In genomic region chr7:81343316-81343715, GRCm38 (mm10) we compare ENCODE assay signal across 8 mouse cellular contexts. TPM values are rescaled to one million over a fixed set of nuclear protein-coding genes. Genes with fewer than 3 reads are reported as not detected.
A peak's percentile ranks its signal among the peaks of the same experiment; 100 is the strongest.
DNase-seq lines count a peak whose midpoint lies in the region; ATAC-seq and TF ChIP-seq lines count a peak whose summit lies in the region.

No protein-coding gene starts in this region.

- no peaks in the 10 kb centered on the region for H3K9me3 ChIP-seq in hindbrain, embryonic 14.5 days (ENCODE audit: control insufficient read depth, low read length)

- peak overlapping the region; percentile 90 for H3K4me3 ChIP-seq in gastrocnemius, adult 2 months
- H3K4me3 ChIP-seq in hindbrain, embryonic 14.5 days (replicated peaks; ENCODE audit: low read length): peak overlapping the region; percentile 94

- DNase-seq in gastrocnemius, adult 2 months: no peak
- no peak for DNase-seq in gastrocnemius, adult 8-10 months (ENCODE audit: low spot score in 2 of 2)
- DNase-seq in MN1 (ENCODE audit: low spot score): peak; percentile 35
- DNase-seq in hindbrain, embryonic 14.5 days (ENCODE audit: low spot score): no peak
- no peak for DNase-seq in gastrocnemius, postnatal 10 days
- no peak for DNase-seq in urinary bladder, postnatal 25 days (ENCODE audit: low spot score)

- no peaks in the 10 kb centered on the region for H3K27me3 ChIP-seq in hindbrain, embryonic 14.5 days (ENCODE audit: control insufficient read depth, insufficient read depth, low read length)

- peaks cover 53% of the 10 kb centered on the region for H3K36me3 ChIP-seq in hindbrain, embryonic 14.5 days (replicated peaks; ENCODE audit: control insufficient read depth, insufficient read depth)

- WGBS in hindbrain, embryonic 14.5 days: 40% methylated on average over 8 of the region's 8 CpGs

- intact Hi-C loops in gastrocnemius, adult 2 months (cut with DNase I): loop anchor here (10.0 kb wide), 1 partner anchor 1319 kb away; the partner anchor contains the start of gene Zfp710

- H3K27ac ChIP-seq in gastrocnemius, adult 2 months: peak overlapping the region; percentile 3
- H3K27ac ChIP-seq in hindbrain, embryonic 14.5 days: no peak overlapping the region

- H3K4me1 ChIP-seq in hindbrain, embryonic 14.5 days (replicated peaks; ENCODE audit: control insufficient read depth, insufficient read depth, low read length): peaks cover 14% of the 10 kb centered on the region

- no peak for TF ChIP-seq CTCF in gastrocnemius, adult 2 months (IDR thresholded peaks at IDR 0.05)

- ATAC-seq in hindbrain, embryonic 14.5 days (ENCODE audit: low FRiP score): no peak
- ATAC-seq in megakaryocyte-erythroid progenitor cell, adult 5-6 weeks (replicated peaks; ENCODE audit: low FRiP score, low TSS enrichment, poor library complexity, severe bottlenecking): peak; percentile 55
- no peak for ATAC-seq in inflammation-experienced regulatory T-cells, adult 6 months

- H3K4me2 ChIP-seq in hindbrain, embryonic 14.5 days (replicated peaks): peak overlapping the region; percentile 92

- peak overlapping the region; percentile 99 for H3K9ac ChIP-seq in hindbrain, embryonic 14.5 days

RNA-seq across cellular contexts. Expression of gene Rps17, which starts 1.7 kb away (rescaled TPM):
- 100 to 1,000 TPM; 725 to 864 TPM for total RNA-seq in gastrocnemius, adult 2 months (2021)
- 100 to 1,000 TPM; 756 to 885 (median 813) TPM for total RNA-seq in gastrocnemius, adult 8-10 months (2022)
- polyA plus RNA-seq in hindbrain, embryonic 14.5 days (2014; fragmentation: Nextera tagmentation; extraction: Ambion mirVana): 653 and 807 TPM in 2 replicates
- total RNA-seq in megakaryocyte-erythroid progenitor cell, adult 5-6 weeks (2014; fragmentation: Nextera tagmentation): 4,933 and 5,221 TPM in 2 replicates
- 4,315 and 4,403 TPM in 2 replicates for total RNA-seq in megakaryocyte-erythroid progenitor cell, adult 5-6 weeks (2017)
- total RNA-seq in gastrocnemius, postnatal 10 days (2021): 1,000 to 10,000 TPM; 1,068 to 1,095 TPM
- 1,000 to 10,000 TPM in 2 of 3 experiments, 100 to 1,000 TPM in 1; 985 to 1,426 (median 1,383) TPM for polyA plus RNA-seq in inflammation-experienced regulatory T-cells, adult 6 months (2017; shearing (Covaris generic))
